Mouse (Mus musculus) right cerebral cortex, adult 2 months (tissue): ENCODE measurements at regions not wholly inside any gene's neighbourhood (a gene's known extent, or its start where the extent isn't known, plus 50 kb on each side); places are given as distances from the start of the nearest gene placed in this dataset.
A peak's percentile ranks its signal among the peaks of the same experiment; 100 is the strongest.

Experiments used
- DNase-seq, 2 experiments: peaks; one replicate each; pipeline ENCODE4 v3.0.0; 2021 to 2022; ENCODE audit warnings: low spot score in 2 of 2

DNA sequence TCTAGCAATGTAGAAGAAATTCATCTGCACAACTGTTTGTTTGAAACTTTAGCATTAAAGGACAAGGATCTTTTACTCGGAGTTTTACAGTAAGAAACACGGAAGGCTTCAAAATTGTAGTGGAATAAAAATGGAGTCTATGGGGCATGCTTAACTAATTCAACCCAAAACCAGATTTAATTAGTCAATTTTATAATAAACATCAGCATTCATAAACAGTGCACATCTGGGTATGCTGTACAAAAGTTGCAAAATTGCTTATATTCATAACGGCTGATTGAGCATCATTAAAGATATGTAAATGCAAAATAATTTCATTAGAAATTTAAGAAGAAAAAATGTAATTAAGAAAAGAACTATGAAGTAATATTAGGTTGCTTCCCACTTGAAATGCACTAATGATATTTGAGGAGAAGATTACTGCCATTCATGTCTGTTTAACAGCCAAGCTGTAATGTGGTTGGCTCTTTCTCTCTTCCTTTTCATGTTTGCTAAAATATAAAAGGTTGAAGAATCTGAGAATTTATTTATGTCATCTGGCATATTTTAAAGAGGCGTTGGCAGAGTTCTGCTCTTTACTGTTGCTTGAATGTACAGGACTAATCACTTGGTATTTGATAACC lies 1037.3 kb downstream of the Fam181b start:
- DNase-seq: no peak

GRCm38 (mm10) chr7:94123781-94124180 lies 1044.1 kb downstream of the Fam181b start:
- DNase-seq: no peak

DNA sequence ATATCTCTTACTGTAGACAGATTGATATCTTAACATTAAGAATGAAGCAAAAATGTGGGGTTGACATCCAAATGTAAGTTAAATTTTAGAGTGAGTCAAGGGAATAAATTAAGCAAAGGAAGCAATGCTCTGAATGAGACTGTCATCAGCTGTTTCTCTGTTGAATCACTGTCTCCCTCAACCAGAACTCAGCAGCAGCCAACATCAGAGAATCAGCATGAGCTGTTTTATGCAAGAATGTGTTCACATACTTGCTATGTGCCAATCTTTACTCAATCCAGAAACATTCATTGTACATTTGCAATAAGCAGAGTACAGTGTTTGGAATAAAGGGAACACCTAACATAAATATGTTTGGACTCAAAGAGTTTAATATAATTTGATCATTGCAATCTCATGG lies 1074.6 kb downstream of the Fam181b start:
- DNase-seq: no peak

DNA sequence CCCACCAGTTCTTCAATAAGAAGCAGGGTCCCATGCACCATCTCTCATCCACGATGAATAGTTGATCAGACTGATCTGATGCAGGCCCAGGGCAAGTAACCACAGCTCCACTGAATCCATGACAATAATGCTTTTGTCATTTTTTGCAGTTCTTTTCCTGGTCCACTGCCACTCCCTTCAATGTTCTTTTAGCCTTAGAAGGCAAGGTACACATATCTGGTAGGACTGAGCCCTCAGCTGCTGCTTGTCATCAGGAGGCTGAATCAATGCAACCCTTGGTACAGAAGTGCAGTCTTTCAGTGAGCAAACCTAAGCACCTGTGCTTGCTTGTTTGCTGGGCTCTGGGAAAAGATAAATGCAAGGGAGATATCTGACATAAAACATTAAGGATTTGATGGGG lies 1075.8 kb downstream of the Fam181b start:
- no peak for DNase-seq

- DNase-seq: peak; percentile 2 to 5
Measured at GRCm38 (mm10) chr7:94180027-94180426, 1100.4 kb downstream of the Fam181b start.

GRCm38 (mm10) chr7:94212341-94212740 lies 1132.7 kb downstream of the Fam181b start:
- no peak for DNase-seq

DNA sequence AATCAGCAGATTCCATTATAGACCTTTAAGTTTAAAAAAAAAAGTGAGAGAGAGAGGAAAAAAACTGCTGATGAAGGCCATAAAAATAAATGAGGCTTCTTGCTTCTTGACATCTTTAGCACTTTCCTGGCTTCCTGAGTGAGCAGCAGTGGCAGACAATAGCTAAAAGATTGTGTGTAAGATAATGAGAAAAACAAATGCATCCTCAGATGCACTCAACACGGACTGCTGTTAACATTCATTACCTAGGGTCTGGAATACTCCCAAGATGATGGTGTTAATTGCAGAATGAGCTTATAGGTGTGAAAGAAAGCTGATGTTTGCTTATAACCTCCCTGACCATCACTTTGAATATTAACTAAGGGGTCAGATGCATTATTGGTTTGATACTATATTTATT lies 1147.8 kb downstream of the Fam181b start:
- DNase-seq: no peak

- DNase-seq: peak; percentile 34 to 50
Measured at GRCm38 (mm10) chr7:94233653-94234052, 1154.0 kb downstream of the Fam181b start.

DNA sequence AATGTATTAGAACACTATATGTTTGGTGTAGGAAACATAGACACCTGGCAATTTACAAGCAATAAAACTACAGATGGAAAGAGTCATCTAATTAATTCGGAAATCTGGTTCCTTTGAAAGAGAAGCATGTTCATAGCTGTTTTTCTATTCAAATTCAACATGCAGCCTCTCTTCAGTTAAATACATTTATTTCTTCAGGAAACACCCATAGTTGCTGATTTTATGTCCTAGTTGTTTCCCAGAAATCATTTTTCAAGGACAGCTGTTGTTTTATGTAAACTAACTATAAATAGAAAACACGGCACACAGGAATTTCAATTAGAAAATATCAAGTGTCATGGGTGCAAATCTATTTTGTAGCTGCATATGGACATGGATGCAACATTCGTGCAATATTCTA lies 1169.8 kb downstream of the Fam181b start:
- DNase-seq: no peak

DNA sequence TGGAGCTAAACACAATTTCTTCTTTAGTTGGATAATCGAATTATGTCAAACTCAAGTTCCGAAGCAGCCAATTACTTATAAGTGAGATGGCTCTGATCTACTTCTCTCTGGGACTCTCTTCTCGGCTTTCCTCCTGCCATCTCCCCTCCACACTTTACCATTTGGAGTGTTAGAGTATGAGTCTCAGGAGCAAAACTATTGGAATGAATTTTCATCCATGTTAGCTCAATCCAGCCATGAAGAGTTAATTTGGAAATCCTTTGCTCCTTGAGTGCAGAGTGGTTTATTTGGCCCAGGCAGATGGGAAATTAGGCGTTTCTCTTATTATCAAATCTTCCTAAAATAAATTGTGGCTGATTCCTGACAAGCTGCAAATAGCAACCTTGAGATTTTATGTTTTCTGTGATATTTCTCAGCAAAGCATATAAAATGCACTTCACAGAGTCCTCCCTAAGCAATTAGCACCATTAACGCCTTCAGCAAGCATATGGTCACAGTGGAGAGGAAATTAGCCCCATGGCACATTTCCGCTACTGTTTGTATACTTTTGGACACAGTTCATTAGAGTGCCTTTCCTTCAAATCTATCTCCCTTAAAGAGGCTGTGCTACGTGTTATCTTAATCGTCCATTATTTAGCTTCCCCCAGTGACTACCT lies 1189.1 kb downstream of the Fam181b start:
- DNase-seq: no peak

DNA sequence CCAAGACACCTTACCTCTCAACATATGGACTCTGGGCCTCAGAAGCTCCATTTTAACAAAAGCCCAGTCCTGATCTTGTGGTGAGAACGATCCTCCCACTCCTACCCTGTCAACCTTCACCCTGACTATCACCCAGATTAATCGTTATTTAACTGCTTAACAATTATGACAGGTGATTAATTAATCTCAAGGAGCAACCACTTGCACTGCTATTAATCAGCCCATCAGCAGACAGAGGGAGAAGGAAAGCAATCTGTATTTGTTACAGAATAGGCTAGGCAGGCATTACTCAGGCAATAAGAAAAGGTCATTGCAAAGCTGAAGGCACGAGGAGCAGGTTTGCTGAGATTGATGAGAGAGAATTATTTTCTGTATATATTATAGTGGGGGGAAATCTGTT lies 1201.9 kb downstream of the Fam181b start:
- no peak for DNase-seq

- no peak for DNase-seq
Measured at GRCm38 (mm10) chr7:94282010-94282409, 1202.3 kb downstream of the Fam181b start.

- no peak for DNase-seq
Measured at GRCm38 (mm10) chr7:94283031-94283609, 1203.5 kb downstream of the Fam181b start.

DNA sequence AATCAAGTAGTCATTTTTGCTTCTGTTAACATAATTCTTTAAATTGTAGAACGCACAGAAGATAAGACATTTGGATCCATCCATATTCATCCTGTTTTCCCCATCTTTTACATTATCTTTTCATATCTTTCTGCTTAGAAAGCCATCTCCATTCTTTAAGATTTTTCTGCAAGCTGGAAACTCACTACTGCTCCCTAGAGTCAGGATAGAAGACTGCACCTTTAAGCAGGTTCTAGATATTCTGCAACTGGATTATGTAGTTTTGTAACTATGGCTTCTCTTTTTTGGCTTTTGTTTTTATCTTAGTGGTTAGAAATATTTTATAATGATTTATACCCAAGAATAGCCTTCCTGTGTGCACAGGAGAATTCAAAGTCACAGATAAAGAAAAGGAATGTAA lies 1225.9 kb downstream of the Fam181b start:
- DNase-seq: no peak

- DNase-seq: no peak
Measured at GRCm38 (mm10) chr7:94314983-94315642, 1235.4 kb downstream of the Fam181b start.

GRCm38 (mm10) chr7:94332601-94333000 lies 1252.9 kb downstream of the Fam181b start:
- DNase-seq: no peak
